Mouse (Mus musculus) cortical plate, adult 2 months (tissue): ENCODE measurements around the gene Kdm6b. TPM values are rescaled to one million over a fixed set of nuclear protein-coding genes. Genes with fewer than 3 reads are reported as not detected.

Experiments
- H3K27ac ChIP-seq: fragments of 200-500 bp; 2 replicates; pipeline ENCODE4 v1.5.1; 2012; ENCODE audit warnings: low read length, control low read depth, inconsistent platforms; ENCODE audit not compliant: insufficient read depth
- H3K4me1 ChIP-seq: fragments of 200-500 bp; 2 replicates; pipeline ENCODE4 v1.6.1; 2011; ENCODE audit warnings: low read length; ENCODE audit not compliant: control insufficient read depth, insufficient read depth
- H3K4me3 ChIP-seq: fragments of 200-500 bp; 2 replicates; pipeline ENCODE4 v1.5.1; 2011; ENCODE audit warnings: mild to moderate bottlenecking, low read length, control low read depth; ENCODE audit not compliant: insufficient read depth
- CTCF ChIP-seq: fragments of 200-500 bp; IDR thresholded peaks from 2 replicates; pipeline ENCODE4 v1.5.1; 2011; ENCODE audit warnings: mild to moderate bottlenecking, control low read depth, low read length; ENCODE audit not compliant: insufficient read depth; ENCODE audit errors: extremely low read depth
- POLR2A ChIP-seq: fragments of 200-500 bp; IDR thresholded peaks from 2 replicates; pipeline ENCODE4 v1.6.1; 2011; ENCODE audit warnings: mild to moderate bottlenecking, low read length, control low read depth; ENCODE audit not compliant: insufficient read depth; ENCODE audit errors: extremely low read depth
- polyA plus RNA-seq: library from polyadenylated mRNA; depleted of rRNA; stranded (reverse); fragments of >200 nt; gene quantifications from 2 replicates; pipeline ENCODE4 v1.2.3, GENCODE M21; 2012; rRNA removed

The Kdm6b gene
- polyA plus RNA-seq, 1 experiment = 5.3 TPM

GRCm38 (mm10) chr11:69366855-69367615 is 46.4 kb downstream of the Kdm6b start:
- TF ChIP-seq CTCF (no peak), POLR2A (no peak)
- Histone ChIP-seq H3K4me1 (peaks cover 16% of the 10 kb centered on the region), H3K27ac (peak overlapping the region; percentile 77)

GRCm38 (mm10) chr11:69366157-69366854 is 47.2 kb downstream of the Kdm6b start:
- peak overlapping the region; percentile 37 for H3K4me3 ChIP-seq
- peak overlapping the region; percentile 93 for H3K27ac ChIP-seq
- peaks cover 14% of the 10 kb centered on the region for H3K4me1 ChIP-seq
- TF ChIP-seq POLR2A = peak; percentile 62; the same call in 1 of the 2 replicates
- no peak for TF ChIP-seq CTCF

More at GRCm38 (mm10) chr11:69366855-69367615, 46.4 kb downstream of the Kdm6b start:
- peak overlapping the region; percentile 88 for H3K4me3 ChIP-seq

DNA sequence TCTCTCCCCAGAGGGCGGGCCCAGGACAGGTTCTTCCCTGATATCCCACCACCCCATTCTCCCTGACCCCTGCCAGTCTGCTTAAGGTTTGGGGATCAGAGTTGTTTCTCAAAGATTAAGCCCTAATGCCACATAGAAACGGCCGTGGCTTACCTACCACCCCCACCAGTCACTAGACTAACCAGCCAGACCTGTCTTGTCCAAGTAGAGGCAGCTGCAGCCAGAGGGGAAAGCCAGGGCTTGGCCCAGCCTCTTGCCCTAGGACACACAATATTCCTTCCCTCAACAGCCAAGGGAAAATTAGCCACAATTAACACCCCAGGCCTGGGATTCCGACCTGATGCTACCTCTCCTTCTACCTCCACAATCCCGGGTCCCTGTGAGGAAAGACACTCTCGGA is 47.8 kb downstream of the Kdm6b start:
- H3K27ac ChIP-seq = peak overlapping the region; percentile 93
- peaks cover 13% of the 10 kb centered on the region for H3K4me1 ChIP-seq
- TF ChIP-seq POLR2A (no peak), CTCF (no peak)
- H3K4me3 ChIP-seq = peak overlapping the region; percentile 37

DNA sequence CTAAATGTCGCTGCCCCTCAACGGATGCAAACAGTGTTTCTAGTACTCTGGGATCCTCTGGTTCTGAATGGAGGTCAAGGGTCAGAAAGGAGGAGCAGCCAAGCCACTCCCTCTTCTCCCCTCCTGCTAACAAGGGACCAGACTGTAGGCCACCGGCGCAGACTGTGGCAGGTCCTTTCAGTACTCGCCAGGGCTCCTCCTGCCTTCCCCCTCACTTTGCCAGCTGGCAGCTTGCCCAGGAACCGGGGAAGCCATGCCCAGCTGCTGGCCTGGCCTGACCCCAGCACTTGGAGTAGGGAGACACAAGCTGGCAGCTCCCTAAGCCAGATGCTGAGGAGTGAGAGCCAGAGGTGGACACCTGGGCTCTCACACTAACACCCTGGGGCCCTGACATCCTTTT is 48.6 kb downstream of the Kdm6b start:
- peaks cover 12% of the 10 kb centered on the region for H3K4me1 ChIP-seq
- H3K4me3 ChIP-seq = no peak overlapping the region
- TF ChIP-seq CTCF (no peak), POLR2A (no peak)
- H3K27ac ChIP-seq = peak overlapping the region; percentile 93; the same call in 1 of the 2 replicates

GRCm38 (mm10) chr11:69364376-69364775 is 49.1 kb downstream of the Kdm6b start:
- Histone ChIP-seq H3K4me3 (no peak overlapping the region), H3K27ac (0 out of 2 replicates have a peak overlapping the region, but pooled peaks have one; percentile 8), H3K4me1 (peaks cover 12% of the 10 kb centered on the region)
- TF ChIP-seq POLR2A (no peak), CTCF (no peak)

GRCm38 (mm10) chr11:69362479-69362878 is 51.0 kb downstream of the Kdm6b start:
- no peak for TF ChIP-seq CTCF
- no peak for TF ChIP-seq POLR2A
- Histone ChIP-seq H3K27ac (no peak overlapping the region), H3K4me3 (no peak overlapping the region), H3K4me1 (peaks cover 12% of the 10 kb centered on the region)

DNA sequence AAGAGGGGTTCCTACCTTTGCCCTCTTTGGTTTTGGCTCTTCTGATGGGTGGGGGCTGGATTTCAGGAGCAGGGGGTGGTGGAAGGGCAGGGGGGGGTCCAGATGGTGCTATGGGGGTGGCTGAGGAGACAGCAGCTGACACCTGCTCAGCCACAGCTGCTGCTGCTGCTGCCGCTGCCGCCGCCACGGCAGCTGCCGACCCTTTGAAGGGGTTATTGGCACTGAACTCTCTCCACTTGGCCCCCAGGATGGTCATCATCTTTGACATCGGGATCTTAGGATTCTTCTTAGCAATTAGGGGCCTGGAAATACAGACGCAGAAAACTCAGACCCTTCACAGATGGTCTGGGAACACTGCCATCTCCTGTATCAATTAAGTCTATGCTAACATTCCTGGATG is 51.5 kb downstream of the Kdm6b start:
- Histone ChIP-seq H3K27ac (no peak overlapping the region), H3K4me1 (peaks cover 12% of the 10 kb centered on the region), H3K4me3 (no peak overlapping the region)
- TF ChIP-seq CTCF (no peak), POLR2A (no peak)

DNA sequence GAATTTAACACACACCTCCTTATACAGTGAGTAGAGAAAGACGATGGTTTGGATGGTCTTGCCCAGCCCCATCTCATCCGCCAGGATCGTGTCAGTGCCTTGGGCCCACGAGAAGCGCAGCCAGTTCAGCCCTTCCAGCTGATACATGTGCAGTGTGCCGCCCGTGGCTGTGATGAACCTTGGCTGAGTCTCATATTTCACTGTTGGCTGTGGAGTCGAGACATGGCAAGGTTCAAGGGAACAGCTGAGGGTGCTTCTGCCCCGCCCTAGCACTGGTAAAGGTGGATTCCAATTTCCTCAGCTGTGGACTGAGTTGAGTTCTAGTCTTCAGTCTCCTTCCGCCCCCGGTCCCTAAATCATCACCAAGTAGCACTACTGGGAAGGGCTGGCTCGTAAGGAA is 55.8 kb downstream of the Kdm6b start:
- Histone ChIP-seq H3K4me1 (no peaks in the 10 kb centered on the region), H3K27ac (no peak overlapping the region), H3K4me3 (no peak overlapping the region)
- no peak for TF ChIP-seq CTCF
- no peak for TF ChIP-seq POLR2A

GRCm38 (mm10) chr11:69356544-69356943 is 56.9 kb downstream of the Kdm6b start:
- H3K4me3 ChIP-seq = no peak overlapping the region
- no peak for TF ChIP-seq CTCF
- TF ChIP-seq POLR2A = no peak
- H3K4me1 ChIP-seq = no peaks in the 10 kb centered on the region
- no peak overlapping the region for H3K27ac ChIP-seq

Other genes with a start within 250 kb of the Kdm6b start
- gene Alox8, start 215.8 kb downstream of the Kdm6b start, polyA plus RNA-seq = 2.2 and 2.7 TPM in 2 replicates
- gene Gucy2e, start 176.6 kb downstream of the Kdm6b start, polyA plus RNA-seq = 1.6 TPM in 2 replicates
- gene Cntrob, start 89.9 kb downstream of the Kdm6b start, polyA plus RNA-seq = 25.4 and 32.3 TPM in 2 replicates
- 73.9 and 77.0 TPM in 2 replicates for gene Trappc1, start 89.7 kb downstream of the Kdm6b start, polyA plus RNA-seq
- 96.5 and 106 TPM in 2 replicates for gene Kcnab3, start 87.4 kb downstream of the Kdm6b start, polyA plus RNA-seq
- 142 and 144 TPM in 2 replicates for gene Rnf227, start 73.2 kb downstream of the Kdm6b start, polyA plus RNA-seq
- 242 and 274 TPM in 2 replicates for gene Chd3, start 44.3 kb downstream of the Kdm6b start, polyA plus RNA-seq
- 215 and 222 TPM in 2 replicates for gene Naa38, start 18.2 kb downstream of the Kdm6b start, polyA plus RNA-seq
- gene Cyb5d1, start 18.0 kb downstream of the Kdm6b start, polyA plus RNA-seq = 34.3 and 35.6 TPM in 2 replicates
- gene Tmem88, start 15.4 kb downstream of the Kdm6b start, polyA plus RNA-seq = 6.5 and 6.8 TPM in 2 replicates
- gene Dnah2, start 135.4 kb upstream of the Kdm6b start, polyA plus RNA-seq = 1.6 and 2.1 TPM in 2 replicates
- gene Efnb3, start 146.5 kb upstream of the Kdm6b start, polyA plus RNA-seq = 68.2 and 77.1 TPM in 2 replicates
- gene Wrap53, start 166.6 kb upstream of the Kdm6b start, polyA plus RNA-seq = 13.6 and 14.3 TPM in 2 replicates
- 33.9 and 35.1 TPM in 2 replicates for gene Trp53, start 166.7 kb upstream of the Kdm6b start, polyA plus RNA-seq
- 362 and 374 TPM in 2 replicates for gene Atp1b2, start 192.3 kb upstream of the Kdm6b start, polyA plus RNA-seq
- gene Shbg, start 204.2 kb upstream of the Kdm6b start, polyA plus RNA-seq = 0.06 and 0.08 TPM in 2 replicates
- 18.1 and 21.1 TPM in 2 replicates for gene Sat2, start 208.3 kb upstream of the Kdm6b start, polyA plus RNA-seq
- gene Fxr2, start 219.3 kb upstream of the Kdm6b start, polyA plus RNA-seq = 132 and 158 TPM in 2 replicates
- 0.25 and 0.28 TPM in 2 replicates for gene Sox15, start 241.6 kb upstream of the Kdm6b start, polyA plus RNA-seq
- 89.7 and 92.8 TPM in 2 replicates for gene Mpdu1, start 249.0 kb upstream of the Kdm6b start, polyA plus RNA-seq